Mouse (Mus musculus) cerebellum, postnatal 14 days (tissue): ENCODE results near the gene Fcgrt.
"Not testable (repeated sequence)": the region's sequence is repeated elsewhere in the genome, so short reads cannot be mapped to it uniquely, and the experiment has no call there.

Experiments used
- DNase-seq, 2 experiments: peaks; one replicate each; pipeline ENCODE4 v3.0.0; 2021; ENCODE audit warnings: mixed read lengths in 2 of 2

Fcgrt gene

DNA sequence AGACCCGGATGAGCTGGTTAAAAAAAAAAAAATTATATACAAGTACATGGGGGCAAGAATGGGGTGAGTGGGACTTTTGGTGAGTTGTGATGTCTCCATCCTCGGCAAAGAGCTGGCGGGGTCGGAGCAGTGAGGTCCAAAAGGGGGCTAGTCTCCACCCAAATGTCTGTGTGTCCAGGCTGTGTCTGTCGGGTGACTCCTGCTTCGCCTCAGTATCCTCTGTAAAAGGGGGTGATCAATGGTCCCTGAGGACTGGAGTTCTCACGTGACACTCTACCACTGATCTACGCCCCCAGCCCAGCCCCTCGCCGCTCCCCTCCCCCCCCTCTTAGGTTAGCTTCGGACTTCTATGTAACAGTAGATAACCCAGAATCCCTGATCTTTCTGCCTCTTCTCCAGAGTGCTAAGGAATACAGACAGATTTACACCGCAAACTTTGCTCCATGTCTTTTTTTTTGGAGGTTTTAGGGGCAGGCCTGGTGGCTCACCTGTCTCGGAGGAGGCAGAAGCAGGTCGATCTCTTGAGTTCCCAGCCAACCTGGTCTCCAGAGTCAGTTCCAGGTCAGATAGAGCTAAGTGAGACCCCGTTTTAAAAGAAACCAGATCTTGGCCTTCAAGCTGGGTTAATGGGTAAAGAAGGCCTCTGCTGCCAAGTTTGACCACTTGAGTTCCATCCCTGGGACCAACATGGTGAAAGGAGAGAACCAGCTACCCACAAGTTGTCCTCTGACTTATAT lies 26.3 kb upstream of the Fcgrt start:
- DNase-seq = no peak

DNA sequence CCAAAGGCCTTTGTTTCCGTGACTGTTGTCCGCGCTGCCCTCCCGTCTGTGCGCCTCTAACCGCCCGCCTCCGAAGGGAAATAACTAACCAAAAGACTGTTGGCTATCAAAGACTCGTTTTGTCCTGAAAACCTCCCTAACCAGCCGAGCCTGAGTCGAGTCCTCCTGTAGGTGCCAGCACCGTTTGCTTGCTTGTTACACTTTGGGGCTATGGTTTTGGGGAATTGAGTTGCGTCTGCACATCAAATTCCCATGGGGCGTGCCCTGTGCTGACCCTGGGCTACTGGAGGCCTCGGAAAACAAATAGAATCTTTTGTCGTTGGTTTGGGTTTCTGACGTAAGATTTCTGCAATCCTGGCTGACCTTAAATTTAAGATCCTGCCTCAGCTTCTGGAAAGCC lies 25.7 kb upstream of the Fcgrt start:
- DNase-seq = peak in 1 of 2 experiments; percentile 68

DNA sequence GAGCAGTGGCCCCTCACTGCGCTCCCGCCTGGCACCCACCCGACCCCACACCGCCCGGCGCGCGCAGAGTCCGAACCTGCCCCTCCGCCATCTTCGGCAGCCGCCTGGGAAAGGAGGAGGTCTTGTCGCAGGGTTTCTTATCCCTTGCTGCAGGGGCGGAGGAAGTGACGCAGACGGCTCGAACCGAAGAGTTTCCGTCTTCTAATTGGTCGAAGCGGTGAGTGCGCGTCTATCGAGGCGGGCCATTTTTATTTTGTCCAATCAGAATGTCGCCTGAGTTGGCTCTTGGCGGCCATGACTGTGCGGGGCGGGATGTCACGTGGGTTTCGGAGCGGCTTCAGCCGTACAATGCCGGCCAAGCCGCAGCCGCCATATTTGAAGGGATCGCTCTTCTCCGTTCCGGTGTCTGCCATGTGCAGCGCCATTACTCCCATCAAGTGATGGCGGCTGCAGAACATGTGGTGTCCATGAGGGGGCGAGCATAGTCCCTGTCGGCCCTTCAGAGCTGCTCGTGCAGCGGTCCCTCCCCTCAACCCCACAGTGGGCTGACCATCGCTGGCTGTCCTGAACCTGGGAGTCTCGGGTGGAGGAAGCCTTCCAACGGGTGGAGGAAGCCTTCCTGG lies 25.1 kb upstream of the Fcgrt start, which contains the start of gene Rpl13a:
Gene Rpl13a (minus strand): TSS at position 138 of the 623 bp plus-strand sequence.
- DNase-seq = peak; percentile 98 to 99

DNA sequence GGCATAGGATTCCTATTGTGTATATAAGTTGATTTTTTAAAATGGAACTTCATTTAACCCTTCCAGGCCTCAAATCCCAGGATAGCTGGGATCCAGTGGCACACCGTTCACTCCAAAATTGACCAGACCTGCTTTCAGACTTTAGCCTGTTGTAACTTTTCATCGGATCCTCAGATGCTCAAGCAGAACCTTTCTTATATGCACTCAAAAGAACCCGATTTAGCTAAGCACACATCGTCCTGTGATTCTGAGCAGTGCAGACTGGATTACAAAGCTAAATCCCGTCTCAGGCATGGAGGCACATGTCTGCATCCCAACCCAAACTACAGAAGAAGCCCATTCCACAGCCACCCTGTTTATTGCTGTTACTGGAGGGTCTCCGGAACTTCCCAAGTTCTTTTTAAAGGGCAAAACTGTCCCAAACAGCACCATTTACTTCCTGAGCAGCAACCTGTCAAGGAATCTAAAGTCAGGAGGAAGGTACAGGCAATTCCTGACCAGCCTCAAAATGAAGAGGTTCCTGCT lies 24.1 kb upstream of the Fcgrt start:
- DNase-seq = no peak

DNA sequence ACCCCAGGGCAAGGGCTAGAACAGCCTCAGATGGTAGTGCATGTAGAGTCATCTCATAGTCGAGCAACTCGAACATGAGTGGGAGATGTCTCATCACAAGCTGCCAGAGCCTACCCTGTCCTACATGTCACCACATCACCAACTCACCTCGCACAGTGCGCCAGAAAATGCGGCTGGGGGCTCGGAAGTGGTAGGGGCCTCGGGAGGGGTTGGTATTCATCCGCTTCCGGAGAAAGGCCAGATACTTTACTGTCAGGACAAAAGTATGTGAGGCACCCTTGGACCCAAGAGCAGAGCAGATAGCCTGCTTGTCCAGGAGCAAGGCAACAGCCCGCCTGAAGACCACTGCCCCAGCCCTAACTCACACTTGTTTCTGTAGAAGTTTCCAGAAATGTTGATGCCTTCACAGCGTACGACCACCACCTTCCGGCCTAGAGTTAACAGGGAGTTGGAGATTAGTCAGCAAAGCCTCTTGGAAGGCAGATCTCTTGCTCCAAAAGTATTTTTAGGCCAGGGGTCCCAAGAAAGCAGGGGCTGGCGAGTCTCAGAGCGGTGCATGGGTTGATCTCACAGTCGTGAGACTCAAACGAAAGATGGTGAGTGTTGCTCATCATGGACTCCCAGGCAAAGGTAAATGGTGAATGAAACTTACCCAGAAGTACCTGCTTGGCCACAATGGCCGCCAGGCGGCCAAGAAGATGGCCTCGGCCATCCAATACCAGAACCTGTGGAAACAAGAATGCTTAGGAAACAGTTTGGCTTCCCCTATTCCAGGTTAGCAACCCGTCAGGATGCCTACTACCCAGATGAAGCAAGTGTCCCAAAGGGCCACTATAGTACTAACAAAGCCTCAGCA lies 23.4 kb upstream of the Fcgrt start:
- no peak for DNase-seq

DNA sequence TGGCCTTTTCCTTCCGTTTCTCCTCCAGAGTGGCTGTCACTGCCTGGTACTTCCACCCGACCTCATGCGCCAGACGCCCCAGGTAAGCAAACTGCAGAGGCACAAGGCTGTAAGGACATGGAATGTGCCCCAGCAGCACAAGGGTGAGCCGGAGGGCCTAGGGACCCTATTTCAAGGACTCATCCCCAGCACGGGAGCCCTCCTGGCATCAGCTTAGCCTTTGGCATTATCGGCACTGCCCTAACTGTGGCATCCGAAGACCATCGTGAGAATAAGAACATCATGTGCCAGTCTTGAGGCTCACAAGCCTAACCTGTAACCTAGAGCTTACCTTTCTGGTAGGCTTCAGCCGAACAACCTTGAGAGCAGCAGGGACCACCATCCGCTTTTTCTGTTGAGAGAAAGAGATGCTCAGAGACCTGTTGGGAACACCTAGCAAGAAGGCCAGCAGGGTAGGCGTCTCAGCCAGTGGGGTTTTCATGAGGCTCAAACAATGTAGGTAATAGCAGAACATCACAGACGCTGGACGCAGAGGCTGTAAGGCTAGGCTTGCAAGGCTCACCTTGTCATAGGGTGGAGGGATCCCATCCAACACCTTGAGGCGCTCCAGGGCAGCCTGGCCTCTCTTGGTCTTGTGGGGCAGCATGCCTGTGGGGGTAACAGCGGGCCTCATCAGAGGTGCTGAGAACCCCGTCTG lies 22.6 kb upstream of the Fcgrt start:
- DNase-seq = no peak

DNA sequence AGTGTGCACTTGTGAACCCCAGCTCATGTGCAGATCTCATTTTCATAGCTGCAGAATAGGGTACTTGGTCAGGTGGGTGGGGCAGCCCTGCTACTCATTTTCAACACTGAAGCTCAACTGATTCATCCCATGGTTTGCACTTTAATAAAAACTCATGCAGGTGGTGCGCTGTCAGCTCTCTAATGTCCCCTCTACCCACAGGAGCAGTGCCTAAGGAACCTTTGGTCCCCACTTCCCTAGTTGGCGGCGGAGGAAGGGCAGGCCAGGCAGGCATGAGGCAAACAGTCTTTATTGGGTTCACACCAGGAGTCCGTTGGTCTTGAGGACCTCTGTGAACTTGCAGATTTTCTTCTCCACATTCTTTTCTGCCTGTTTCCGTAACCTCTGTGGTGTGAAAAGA lies 22.0 kb upstream of the Fcgrt start:
- not testable (repeated sequence) for DNase-seq

DNA sequence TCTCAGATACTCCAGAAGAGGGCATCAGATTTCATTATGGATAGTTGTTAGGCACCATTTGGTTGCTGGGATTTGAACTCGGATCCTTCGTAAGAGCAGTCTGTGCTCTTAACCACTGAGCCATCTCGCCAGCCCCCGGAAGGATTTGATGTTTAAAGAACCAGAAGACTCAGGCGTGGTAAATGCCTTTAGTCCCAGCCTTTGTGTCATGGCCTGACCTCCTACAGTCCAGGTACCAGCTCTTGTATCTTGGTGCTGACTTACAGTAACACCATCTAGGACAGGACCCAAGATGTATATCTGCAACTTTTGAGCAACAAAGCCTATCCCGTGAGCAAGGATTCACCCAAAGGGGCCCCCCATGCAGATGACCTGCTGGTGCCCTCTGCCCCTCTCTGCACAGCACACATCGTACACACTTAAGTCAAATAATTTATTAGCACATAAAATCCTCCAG lies 21.5 kb upstream of the Fcgrt start:
- no peak for DNase-seq

DNA sequence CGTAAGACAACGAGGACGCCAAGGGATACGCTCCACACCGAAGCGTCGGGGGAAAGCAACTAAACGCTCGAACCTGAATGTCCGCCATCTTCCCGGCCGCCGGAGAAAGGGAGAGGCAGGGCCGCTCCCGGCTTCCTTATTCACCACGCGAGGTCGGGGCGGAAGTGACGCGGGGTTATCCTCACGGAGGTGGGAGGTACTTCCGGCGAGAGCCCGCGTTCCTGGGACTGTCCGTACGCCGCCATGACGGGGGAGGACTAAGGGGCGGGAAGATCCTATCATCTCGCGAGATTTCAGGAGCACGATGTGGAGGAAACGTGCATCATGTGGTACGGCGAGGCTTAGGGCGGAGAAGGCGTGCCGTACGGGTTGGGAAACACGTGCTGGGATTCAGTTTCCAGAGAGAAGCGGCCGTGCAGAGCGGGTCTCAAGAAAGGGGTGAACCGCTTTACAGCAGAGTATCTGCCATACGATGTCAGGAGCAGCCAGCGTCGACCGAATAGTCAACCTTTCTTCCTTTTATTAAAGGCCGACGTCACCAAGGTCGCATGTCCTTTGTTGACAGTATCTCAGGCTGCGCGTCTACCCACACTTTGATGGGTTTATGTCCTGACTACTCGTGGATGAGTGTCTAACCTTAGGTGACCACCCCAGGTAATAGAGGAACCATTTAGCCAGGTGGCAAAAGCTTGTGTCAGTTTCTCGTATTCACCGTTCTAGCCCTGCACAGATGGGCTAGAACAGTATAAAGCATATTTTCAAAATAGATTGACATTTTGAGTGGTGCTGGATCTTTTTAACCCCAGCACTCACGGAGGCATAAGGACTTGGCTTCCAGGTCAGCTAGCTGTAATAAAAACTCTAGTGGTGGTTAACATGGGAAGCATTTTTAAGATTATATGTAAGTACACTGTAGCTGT lies 20.8 kb upstream of the Fcgrt start, which contains the start of gene Rps11:
Gene Rps11 (minus strand): TSS at position 216 of the 920 bp plus-strand sequence.
- peak; percentile 98 to 99 for DNase-seq

DNA sequence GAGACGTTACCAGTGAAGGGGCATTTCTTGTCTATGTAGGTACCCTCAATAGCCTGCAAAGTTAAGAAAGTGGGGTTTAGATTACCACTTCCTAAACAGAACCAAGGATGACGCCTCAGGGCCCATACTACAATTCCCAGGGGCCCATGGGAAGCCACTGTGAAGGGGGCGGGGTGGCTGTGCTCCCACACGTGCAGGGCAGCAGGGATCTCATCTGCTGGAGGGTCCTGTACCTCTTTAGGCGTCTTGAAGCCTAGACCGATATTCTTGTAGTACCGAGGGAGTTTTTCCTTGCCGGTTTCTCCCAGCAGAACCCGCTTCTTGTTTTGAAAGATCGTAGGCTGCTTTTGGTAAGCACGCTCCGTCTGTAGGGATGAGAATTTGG lies 19.5 kb upstream of the Fcgrt start:
- DNase-seq = peak; percentile 35 to 46

DNA sequence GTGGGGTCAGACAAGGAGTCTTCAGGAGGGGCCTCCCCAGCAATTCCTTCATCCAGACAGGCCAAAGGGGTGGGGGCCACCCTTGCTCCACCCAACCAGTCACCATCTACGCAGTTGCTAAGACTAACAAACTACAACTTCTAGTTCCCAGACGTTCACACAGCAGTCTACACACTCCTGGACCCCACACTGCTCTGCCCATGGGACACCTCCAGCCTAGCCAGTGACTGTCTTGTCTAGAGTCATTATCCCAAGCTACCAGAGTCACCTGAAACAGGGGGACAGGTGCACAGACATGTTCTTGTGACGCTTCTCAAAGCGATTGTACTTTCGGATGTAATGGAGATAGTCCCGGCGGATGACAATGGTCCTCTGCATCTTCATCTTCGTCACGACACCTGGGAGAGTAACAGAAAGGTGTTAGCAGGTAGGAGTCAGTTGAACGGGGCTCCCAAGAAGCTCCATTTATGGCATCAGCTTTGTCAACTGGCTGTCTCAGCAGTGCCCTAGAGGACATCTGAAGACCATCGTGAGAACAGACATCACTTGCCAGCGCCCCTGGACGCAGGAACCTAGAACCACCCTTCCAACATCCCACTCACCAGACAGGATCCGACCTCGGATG lies 19.0 kb upstream of the Fcgrt start:
- DNase-seq = no peak

DNA sequence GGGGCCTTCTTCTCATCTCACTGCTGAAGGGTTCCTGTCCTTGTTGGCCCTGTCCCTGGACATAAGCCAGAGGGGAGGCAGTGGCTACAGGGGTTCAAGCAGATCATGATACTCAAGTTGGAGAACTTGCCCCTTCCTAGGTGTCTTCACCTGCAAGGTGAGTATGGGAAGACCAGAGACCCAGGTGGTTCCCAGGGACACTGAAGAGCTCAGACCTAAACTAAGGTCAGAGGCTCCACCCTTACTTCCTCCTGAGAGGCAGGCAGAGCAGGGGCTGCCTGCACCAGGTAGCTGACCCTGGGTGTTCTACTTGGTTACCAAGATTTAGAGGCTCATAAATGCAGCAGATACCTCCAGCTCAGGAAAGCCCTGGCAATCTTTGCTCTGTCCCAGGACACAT lies 18.3 kb upstream of the Fcgrt start:
- no peak for DNase-seq

DNA sequence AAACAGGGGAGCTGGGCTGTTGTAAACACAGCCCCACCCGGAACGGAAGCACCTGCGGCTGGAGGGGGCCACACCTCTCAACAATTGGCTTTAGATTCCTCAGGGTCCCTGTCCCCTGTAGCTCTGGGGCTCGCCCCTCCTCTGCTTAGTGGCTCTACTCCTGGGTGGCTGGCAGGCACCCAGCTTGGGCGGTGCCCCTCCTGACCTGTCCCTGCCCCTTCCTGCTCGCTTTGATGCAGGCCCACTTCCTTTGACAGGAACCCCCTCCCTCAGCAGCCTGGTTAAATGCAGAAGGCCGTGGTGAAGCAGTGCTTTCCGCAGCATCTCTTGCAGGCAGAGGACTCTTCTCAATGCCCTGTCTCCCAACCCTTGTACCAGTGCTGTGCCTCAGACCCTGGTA lies 17.8 kb upstream of the Fcgrt start:
- DNase-seq = no peak

DNA sequence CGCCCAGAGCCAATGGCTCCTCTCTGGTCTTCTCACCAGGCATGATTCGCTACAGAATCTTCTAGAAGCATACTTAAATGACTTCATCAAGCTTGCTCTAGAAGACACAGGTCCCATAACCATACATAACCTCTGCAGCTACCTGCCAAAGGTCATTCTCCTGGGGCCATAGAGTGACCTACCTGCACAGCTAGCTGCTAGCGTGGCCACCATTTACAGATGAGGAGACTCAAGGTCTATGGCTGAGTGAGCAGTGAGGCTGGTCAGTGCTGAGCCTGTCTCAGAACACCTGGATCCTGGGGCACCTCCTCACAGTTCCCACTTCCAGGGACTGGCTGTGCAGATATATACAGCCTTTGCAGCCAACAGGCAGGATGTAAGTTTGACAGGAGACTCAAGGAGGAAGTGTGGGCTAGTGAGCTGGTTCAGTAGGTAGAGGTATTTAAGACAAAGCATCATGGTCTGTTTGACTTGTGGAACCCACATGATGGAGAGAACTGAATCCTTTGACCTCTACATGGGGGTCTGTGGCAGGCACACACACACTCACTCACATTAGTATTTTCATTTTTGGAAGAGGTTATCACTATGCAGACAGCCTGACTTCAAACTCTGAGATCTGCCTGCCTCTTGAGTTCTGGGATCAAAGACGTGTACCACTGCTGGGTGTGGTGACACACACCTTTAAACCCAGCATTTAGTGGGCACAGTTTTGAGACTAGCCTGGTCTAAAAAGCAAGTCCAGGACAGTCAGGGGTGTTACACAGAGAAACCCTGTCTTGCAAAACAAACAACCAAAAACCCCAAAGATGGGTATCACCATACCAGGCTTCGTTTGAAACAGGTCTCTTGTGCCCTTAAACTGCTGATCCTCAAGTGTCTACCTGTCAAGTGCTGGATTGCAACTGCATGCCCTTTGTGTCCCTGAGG lies 16.4 kb upstream of the Fcgrt start:
- no peak for DNase-seq

DNA sequence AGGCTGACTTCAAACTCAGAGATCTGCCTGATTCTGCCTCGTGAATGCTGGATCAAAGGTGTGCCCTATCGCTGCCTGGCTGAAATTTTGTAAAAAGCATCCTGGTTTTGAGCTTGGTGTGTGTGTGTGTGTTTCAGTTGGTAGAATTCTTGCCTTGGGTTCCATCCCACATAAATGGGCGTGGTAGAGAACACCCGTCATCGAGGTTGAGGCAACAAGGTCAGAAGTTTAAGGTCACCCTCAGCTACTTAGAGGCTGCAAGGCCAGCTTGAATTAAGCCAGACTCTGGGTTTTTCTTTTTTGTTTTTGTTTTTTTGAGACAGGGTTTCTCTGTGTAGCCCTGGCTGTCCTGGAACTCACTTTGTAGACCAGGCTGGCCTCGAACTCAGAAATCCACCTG lies 14.7 kb upstream of the Fcgrt start:
- no peak for DNase-seq

DNA sequence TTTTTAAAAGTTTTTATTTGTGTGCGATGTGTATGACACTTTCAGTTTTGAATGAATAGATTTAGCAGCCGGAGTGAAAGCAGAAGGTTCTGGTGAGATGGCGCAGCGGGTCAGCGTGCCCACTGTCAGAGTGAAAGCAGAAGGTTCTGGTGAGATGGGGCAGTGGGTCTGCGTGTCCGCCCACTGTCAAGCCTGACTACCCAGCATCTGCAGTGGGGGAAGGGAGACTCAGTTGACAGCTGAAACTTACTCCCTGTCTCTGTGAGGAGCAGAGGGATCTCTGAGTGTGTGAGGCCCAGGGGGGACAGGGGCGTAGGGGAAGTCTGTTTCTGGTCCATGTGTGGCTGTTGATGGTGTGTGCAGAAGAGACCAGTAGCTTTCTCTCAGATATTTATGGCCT lies 13.9 kb upstream of the Fcgrt start:
- no peak for DNase-seq

DNA sequence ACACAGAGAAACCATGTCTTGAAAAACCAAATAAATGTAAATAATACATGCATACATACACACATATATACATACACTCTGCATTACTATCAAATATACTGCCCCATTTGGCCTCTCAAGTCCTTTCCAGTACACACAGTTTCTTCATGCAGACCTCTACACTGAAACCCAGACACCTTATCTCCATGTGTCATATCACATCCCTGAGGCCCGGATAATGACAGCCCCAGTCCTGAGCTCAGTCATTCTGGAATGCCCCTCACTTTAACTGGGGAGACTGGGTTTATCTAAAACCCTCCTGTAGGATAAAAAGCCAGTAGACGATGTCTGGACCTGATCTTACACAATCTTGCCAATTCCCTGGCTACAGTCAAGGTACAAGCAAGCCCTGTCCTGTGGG lies 9.8 kb upstream of the Fcgrt start:
- DNase-seq = no peak

DNA sequence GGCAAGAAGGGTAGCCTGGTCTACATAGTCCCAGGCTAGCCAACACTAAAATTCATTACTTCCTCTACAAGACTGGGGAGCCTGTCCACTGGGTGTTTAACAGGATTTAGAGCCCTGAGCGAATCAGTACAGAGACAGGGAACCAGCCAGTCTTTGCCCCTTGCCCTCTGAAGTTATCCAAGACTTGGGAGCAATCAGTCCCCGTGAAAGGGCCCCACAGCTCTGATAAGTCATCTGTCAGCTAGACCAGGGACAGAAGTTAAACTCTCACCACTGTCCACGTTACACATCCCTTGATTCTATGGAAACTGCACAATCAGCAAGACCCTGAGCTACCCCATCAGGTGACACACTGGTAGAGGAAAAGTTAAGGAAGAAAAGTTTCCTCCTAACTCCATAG lies 8.9 kb upstream of the Fcgrt start:
- no peak for DNase-seq

DNA sequence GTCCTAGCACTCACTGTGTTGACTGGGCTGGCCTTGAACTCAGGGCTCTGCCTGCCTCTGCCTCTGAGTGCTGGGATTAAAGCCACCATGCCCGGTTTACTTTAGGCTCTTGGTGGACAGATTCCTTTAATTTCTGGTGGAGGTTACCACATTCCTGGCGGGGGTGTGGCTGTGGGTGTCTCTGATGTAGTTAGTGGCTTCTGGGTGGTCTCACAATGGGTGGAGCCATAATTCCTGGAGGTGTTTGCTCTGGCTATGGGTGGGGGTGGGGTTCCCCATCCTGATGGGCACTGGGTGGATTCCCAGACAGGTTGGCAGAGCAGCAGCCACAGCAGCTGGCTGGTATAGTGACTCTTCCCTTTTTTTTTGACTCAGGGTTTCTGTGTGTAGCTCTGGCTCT lies 8.3 kb upstream of the Fcgrt start:
- DNase-seq = no peak

DNA sequence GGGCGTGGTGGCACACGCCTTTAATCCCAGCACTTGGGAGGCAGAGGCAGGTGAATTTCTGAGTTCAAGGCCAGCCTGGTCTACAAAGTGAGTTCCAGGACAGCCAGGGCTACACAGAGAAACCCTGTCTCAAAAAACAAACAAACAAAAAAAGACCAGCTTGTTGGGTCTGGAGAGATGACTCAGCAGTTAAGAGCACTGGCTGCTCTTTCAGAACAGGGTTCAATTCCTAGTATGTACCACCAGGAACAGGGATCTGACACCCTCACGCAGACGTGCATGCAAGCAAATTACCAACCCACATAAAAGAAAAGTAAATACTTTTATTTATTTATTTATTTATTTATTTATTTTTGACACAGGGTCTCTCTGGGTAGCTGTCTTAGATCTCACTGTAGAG lies 6.4 kb upstream of the Fcgrt start:
- DNase-seq = not testable (repeated sequence)
